Mouse (Mus musculus): Measurements from ENCODE around the gene Olfm2.

- TF ChIP-seq CTCF (IDR thresholded peaks at IDR 0.05; ENCODE audit: control insufficient read depth, insufficient read depth, insufficient read length), result no peak
- no peak for TF ChIP-seq MYOD1 (IDR thresholded peaks at IDR 0.05; ENCODE audit: control insufficient read depth, insufficient read length, low read depth)
Observed at GRCm38 (mm10) chr9:20642101-20642895, 103.9 kb downstream of the Olfm2 start, which contains the start of gene Ubl5.

All from C2C12 (cell line).